ENCODE assay signal across 10 mouse cellular contexts in the genomic region with DNA sequence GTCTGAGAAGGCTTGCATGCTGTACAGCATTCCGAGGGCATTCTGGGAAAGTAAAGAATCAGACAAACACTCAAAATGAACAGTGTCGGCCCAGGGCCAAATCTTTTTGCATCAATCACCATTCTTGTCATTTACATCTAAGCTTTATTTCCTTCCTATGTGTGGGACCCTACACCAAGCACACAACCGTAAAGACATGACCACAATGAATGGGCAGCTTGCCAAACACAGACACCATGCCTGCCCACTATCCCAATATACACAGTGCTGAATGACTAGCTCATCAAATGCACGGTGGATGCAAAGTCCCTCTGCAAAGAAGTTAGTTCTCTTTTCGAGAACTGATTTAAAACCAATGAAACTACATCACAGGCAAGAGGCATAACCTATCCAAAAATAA.
DNase-seq lines count a peak whose midpoint lies in the region; ATAC-seq and TF ChIP-seq lines count a peak whose summit lies in the region.
"Had no signal": no experiment of that assay in that cellular context is flagged by ENCODE, and none has a peak within 500 bp of the region (broad histone marks: within the 10 kb centered on the region; RNA-seq: fewer than 3 reads in every experiment).

No protein-coding gene starts in this region.

- no peak for TF ChIP-seq CTCF in hindbrain, postnatal 0 days (IDR thresholded peaks at IDR 0.05; ENCODE audit: low read depth)
- no peak for TF ChIP-seq CTCF in stomach, postnatal 0 days (IDR thresholded peaks at IDR 0.05; ENCODE audit: low read depth)

- no peaks in the 10 kb centered on the region for H3K9me3 ChIP-seq in hindbrain, postnatal 0 days (ENCODE audit: low read length)
- H3K9me3 ChIP-seq in hindbrain, embryonic 12.5 days (replicated peaks) = no peaks in the 10 kb centered on the region
- no peaks in the 10 kb centered on the region for H3K9me3 ChIP-seq in stomach, embryonic 14.5 days (ENCODE audit: control insufficient read depth, low read depth, low read length)
- H3K9me3 ChIP-seq in stomach, postnatal 0 days (ENCODE audit: control insufficient read depth, low read length) = no peaks in the 10 kb centered on the region
- H3K9me3 ChIP-seq in lung, embryonic 15.5 days = no peaks in the 10 kb centered on the region
- H3K9me3 ChIP-seq in stomach, embryonic 16.5 days (replicated peaks; ENCODE audit: control insufficient read depth, low read length) = no peaks in the 10 kb centered on the region
- no peaks in the 10 kb centered on the region for H3K9me3 ChIP-seq in intestine, embryonic 15.5 days
- H3K9me3 ChIP-seq: hindbrain, embryonic 13.5 days had no signal

- H3K36me3 ChIP-seq in hindbrain, postnatal 0 days (ENCODE audit: insufficient read depth, low read length) = no peaks in the 10 kb centered on the region
- no peaks in the 10 kb centered on the region for H3K36me3 ChIP-seq in hindbrain, embryonic 12.5 days
- H3K36me3 ChIP-seq in stomach, embryonic 14.5 days (ENCODE audit: control insufficient read depth, insufficient read depth, low read length) = no peaks in the 10 kb centered on the region
- H3K36me3 ChIP-seq in stomach, postnatal 0 days (ENCODE audit: control insufficient read depth, insufficient read depth, low read length) = no peaks in the 10 kb centered on the region
- H3K36me3 ChIP-seq in lung, embryonic 15.5 days = no peaks in the 10 kb centered on the region
- no peaks in the 10 kb centered on the region for H3K36me3 ChIP-seq in stomach, embryonic 16.5 days (ENCODE audit: control insufficient read depth, insufficient read depth, low read length)
- H3K36me3 ChIP-seq in intestine, embryonic 15.5 days = no peaks in the 10 kb centered on the region

- no peak for TF ChIP-seq EP300 in stomach, postnatal 0 days (optimal IDR thresholded peaks at IDR 0.05)

- H3K4me3 ChIP-seq in hindbrain, postnatal 0 days (ENCODE audit: low read length) = no peak overlapping the region
- H3K4me3 ChIP-seq in hindbrain, embryonic 12.5 days = no peak overlapping the region
- H3K4me3 ChIP-seq in stomach, embryonic 14.5 days (ENCODE audit: low read depth, low read length) = no peak overlapping the region
- no peak overlapping the region for H3K4me3 ChIP-seq in stomach, postnatal 0 days (ENCODE audit: low read depth, low read length)
- H3K4me3 ChIP-seq in lung, embryonic 15.5 days = no peak overlapping the region
- no peak overlapping the region for H3K4me3 ChIP-seq in stomach, embryonic 16.5 days (replicated peaks; ENCODE audit: low read length)
- H3K4me3 ChIP-seq in intestine, embryonic 15.5 days (replicated peaks) = no peak overlapping the region
- H3K4me3 ChIP-seq: hindbrain, embryonic 13.5 days had no signal

- ATAC-seq in hindbrain, postnatal 0 days = no peak
- ATAC-seq in hindbrain, embryonic 12.5 days (ENCODE audit: low FRiP score) = no peak
- ATAC-seq in stomach, embryonic 14.5 days (ENCODE audit: insufficient number of reproducible peaks, insufficient read depth, low FRiP score, low read depth) = peak; percentile 74; the same call in 1 of the 2 replicates
- ATAC-seq in stomach, postnatal 0 days (ENCODE audit: low FRiP score, low TSS enrichment) = no peak
- ATAC-seq in lung, embryonic 15.5 days (ENCODE audit: borderline replicate concordance, extremely low read depth, low FRiP score, low TSS enrichment) = peak; percentile 64; the same call in 1 of the 2 replicates
- peak; percentile 68 for ATAC-seq in stomach, embryonic 16.5 days (ENCODE audit: insufficient read depth, low FRiP score)
- ATAC-seq in intestine, embryonic 15.5 days = no peak

- DNase-seq in hindbrain, postnatal 0 days (ENCODE audit: low spot score) = peak; percentile 40
- no peak for DNase-seq in stomach, postnatal 0 days (ENCODE audit: low spot score)
- no peak for DNase-seq in urinary bladder, postnatal 25 days (ENCODE audit: low spot score)
- DNase-seq: gastrocnemius, postnatal 14 days had no signal

- no peaks in the 10 kb centered on the region for H3K4me1 ChIP-seq in hindbrain, postnatal 0 days (ENCODE audit: insufficient read depth, low read length)
- no peaks in the 10 kb centered on the region for H3K4me1 ChIP-seq in hindbrain, embryonic 12.5 days
- H3K4me1 ChIP-seq in stomach, embryonic 14.5 days (ENCODE audit: control insufficient read depth, insufficient read depth, low read length) = no peaks in the 10 kb centered on the region
- H3K4me1 ChIP-seq in stomach, postnatal 0 days (replicated peaks; ENCODE audit: control insufficient read depth, insufficient read depth) = no peaks in the 10 kb centered on the region
- H3K4me1 ChIP-seq in lung, embryonic 15.5 days = peaks cover 4% of the 10 kb centered on the region; the same call in 1 of the 2 replicates
- no peaks in the 10 kb centered on the region for H3K4me1 ChIP-seq in stomach, embryonic 16.5 days (ENCODE audit: control insufficient read depth, insufficient read depth, low read length)
- H3K4me1 ChIP-seq in intestine, embryonic 15.5 days (replicated peaks) = no peaks in the 10 kb centered on the region

- H3K4me2 ChIP-seq in hindbrain, postnatal 0 days (ENCODE audit: low read depth, low read length) = no peak overlapping the region
- no peak overlapping the region for H3K4me2 ChIP-seq in hindbrain, embryonic 12.5 days (replicated peaks)
- no peak overlapping the region for H3K4me2 ChIP-seq in stomach, embryonic 14.5 days (replicated peaks; ENCODE audit: low read depth, low read length)
- no peak overlapping the region for H3K4me2 ChIP-seq in stomach, postnatal 0 days (replicated peaks; ENCODE audit: low read depth)
- no peak overlapping the region for H3K4me2 ChIP-seq in lung, embryonic 15.5 days
- no peak overlapping the region for H3K4me2 ChIP-seq in stomach, embryonic 16.5 days (ENCODE audit: low read depth, low read length)
- H3K4me2 ChIP-seq in intestine, embryonic 15.5 days (replicated peaks) = no peak overlapping the region
- H3K4me2 ChIP-seq: hindbrain, embryonic 13.5 days had no signal

- H3K9ac ChIP-seq in hindbrain, postnatal 0 days (replicated peaks; ENCODE audit: low read length) = no peak overlapping the region
- no peak overlapping the region for H3K9ac ChIP-seq in hindbrain, embryonic 12.5 days
- H3K9ac ChIP-seq in stomach, embryonic 14.5 days (replicated peaks; ENCODE audit: low read depth, low read length) = no peak overlapping the region
- H3K9ac ChIP-seq in stomach, postnatal 0 days (ENCODE audit: low read length) = no peak overlapping the region
- no peak overlapping the region for H3K9ac ChIP-seq in lung, embryonic 15.5 days
- H3K9ac ChIP-seq in stomach, embryonic 16.5 days (ENCODE audit: low read length) = no peak overlapping the region
- H3K9ac ChIP-seq in intestine, embryonic 15.5 days = no peak overlapping the region
- H3K9ac ChIP-seq: hindbrain, embryonic 13.5 days had no signal

- WGBS in hindbrain, postnatal 0 days = 54% methylated on average over 5 of the region's 5 CpGs
- 76% methylated on average over 5 of the region's 5 CpGs for WGBS in hindbrain, embryonic 12.5 days
- WGBS in stomach, embryonic 14.5 days = 55% methylated on average over 5 of the region's 5 CpGs
- 51% methylated on average over 5 of the region's 5 CpGs for WGBS in stomach, postnatal 0 days
- 38% methylated on average over 5 of the region's 5 CpGs for WGBS in lung, embryonic 15.5 days
- 53% methylated on average over 5 of the region's 5 CpGs for WGBS in stomach, embryonic 16.5 days
- WGBS in intestine, embryonic 15.5 days = 68% methylated on average over 5 of the region's 5 CpGs

- H3K27me3 ChIP-seq in hindbrain, postnatal 0 days (ENCODE audit: insufficient read depth, low read length) = no peaks in the 10 kb centered on the region
- no peaks in the 10 kb centered on the region for H3K27me3 ChIP-seq in hindbrain, embryonic 12.5 days
- no peaks in the 10 kb centered on the region for H3K27me3 ChIP-seq in stomach, embryonic 14.5 days (ENCODE audit: control insufficient read depth, insufficient read depth, low read length)
- no peaks in the 10 kb centered on the region for H3K27me3 ChIP-seq in stomach, postnatal 0 days (ENCODE audit: control insufficient read depth, insufficient read depth, low read length)
- H3K27me3 ChIP-seq in lung, embryonic 15.5 days = no peaks in the 10 kb centered on the region
- no peaks in the 10 kb centered on the region for H3K27me3 ChIP-seq in stomach, embryonic 16.5 days (ENCODE audit: control insufficient read depth, insufficient read depth, low read length)
- H3K27me3 ChIP-seq in intestine, embryonic 15.5 days (replicated peaks) = no peaks in the 10 kb centered on the region
- H3K27me3 ChIP-seq: hindbrain, embryonic 13.5 days had no signal

- no peak overlapping the region for H3K27ac ChIP-seq in hindbrain, postnatal 0 days
- no peak overlapping the region for H3K27ac ChIP-seq in hindbrain, embryonic 12.5 days
- H3K27ac ChIP-seq in stomach, embryonic 14.5 days (ENCODE audit: low read length) = no peak overlapping the region
- no peak overlapping the region for H3K27ac ChIP-seq in stomach, postnatal 0 days (replicated peaks)
- no peak overlapping the region for H3K27ac ChIP-seq in lung, embryonic 15.5 days
- no peak overlapping the region for H3K27ac ChIP-seq in stomach, embryonic 16.5 days (ENCODE audit: low read length)
- no peak overlapping the region for H3K27ac ChIP-seq in intestine, embryonic 15.5 days
- H3K27ac ChIP-seq: hindbrain, embryonic 13.5 days had no signal

Comparison
In these comparisons a context has a peak if more than half of its experiments do, and no peak if none do; other contexts are left out.
1. ATAC-seq: peak in stomach, embryonic 14.5 days (single experiment), lung, embryonic 15.5 days (single experiment) and stomach, embryonic 16.5 days (single experiment); none in hindbrain, postnatal 0 days (single experiment), hindbrain, embryonic 12.5 days (single experiment), stomach, postnatal 0 days (single experiment) and intestine, embryonic 15.5 days (single experiment).